Comparison of ENCODE assay signal across 9 mouse cellular contexts in the genomic region with DNA sequence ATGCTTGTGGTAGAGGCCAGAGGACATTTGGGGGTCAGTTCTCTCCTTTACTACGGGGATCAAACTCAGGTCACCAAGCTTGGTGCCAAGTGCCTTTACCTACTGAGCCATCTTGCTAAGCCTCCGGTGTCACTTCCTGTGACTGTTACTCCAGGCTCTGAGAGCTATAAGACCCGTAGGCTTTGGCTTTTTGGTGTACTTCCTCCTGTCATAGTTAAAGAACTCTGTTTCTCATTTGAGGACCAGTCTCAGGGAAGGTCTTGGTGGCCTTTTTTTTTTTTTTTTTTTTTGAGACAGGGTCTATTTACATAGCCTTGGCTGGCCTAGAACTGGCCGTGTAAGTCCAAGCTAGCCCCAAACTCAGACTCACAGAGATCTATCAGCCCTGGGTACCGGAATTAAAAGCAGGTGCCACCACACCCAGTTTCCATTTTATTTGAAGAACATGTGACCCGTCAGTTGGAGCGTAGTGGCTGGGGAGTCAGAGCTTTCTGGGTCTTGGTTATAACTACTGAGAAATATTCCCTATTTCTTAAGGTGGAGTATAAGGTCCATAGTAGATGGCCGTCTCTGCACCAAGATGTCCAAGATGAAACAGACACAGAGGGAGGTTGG. TPM values are rescaled to one million over a fixed set of nuclear protein-coding genes. Genes with fewer than 3 reads are reported as not detected.
A peak's percentile ranks its signal among the peaks of the same experiment; 100 is the strongest.
DNase-seq lines count a peak whose midpoint lies in the region; ATAC-seq and TF ChIP-seq lines count a peak whose summit lies in the region.
"Had no signal": no experiment of that assay in that cellular context is flagged by ENCODE, and none has a peak within 500 bp of the region (broad histone marks: within the 10 kb centered on the region; RNA-seq: fewer than 3 reads in every experiment).

No protein-coding gene starts in this region.

- intact Hi-C loops in heart, adult 2 months (cut with DNase I): loop anchor here (5.0 kb wide), 1 partner anchor 36 kb away; no protein-coding TSS in a partner anchor

- H3K79me2 ChIP-seq in heart, adult 2 months (replicated peaks; ENCODE audit: control insufficient read depth, insufficient read depth, low read length): no peaks in the 10 kb centered on the region

- DNase-seq in heart, adult 2 months: no peak
- peak; percentile 47 for DNase-seq in thymus, postnatal 14 days
- DNase-seq in thymus, postnatal 4 days: no peak
- no peak for DNase-seq in stomach, postnatal 0 days (ENCODE audit: low spot score)
- no peak for DNase-seq in adipocyte (ENCODE audit: low spot score)
- DNase-seq in right cerebral cortex, postnatal 4 days: no peak
- DNase-seq: thymus, postnatal 25 days had no signal

- peak overlapping the region; percentile 98 for H3K27ac ChIP-seq in heart, embryonic 13.5 days (replicated peaks)
- H3K27ac ChIP-seq in heart, adult 2 months: no peak overlapping the region; the same call in 1 of the 2 replicates
- H3K27ac ChIP-seq in limb, embryonic 13.5 days: peak overlapping the region; percentile 83; the same call in 1 of the 2 replicates
- H3K27ac ChIP-seq in stomach, postnatal 0 days (replicated peaks): peak overlapping the region; percentile 92; the same call in 1 of the 2 replicates

- no peak overlapping the region for H3K4me3 ChIP-seq in heart, embryonic 13.5 days
- no peak overlapping the region for H3K4me3 ChIP-seq in heart, adult 2 months
- no peak overlapping the region for H3K4me3 ChIP-seq in limb, embryonic 13.5 days
- H3K4me3 ChIP-seq in stomach, postnatal 0 days (ENCODE audit: low read depth, low read length): no peak overlapping the region

- 80% methylated on average over 8 of the region's 8 CpGs for WGBS in heart, embryonic 13.5 days
- WGBS in heart, adult 2 months: 80% methylated on average over 8 of the region's 8 CpGs
- 75% methylated on average over 8 of the region's 8 CpGs for whole genome bisulfite sequencing in limb, embryonic 13.5 days
- WGBS in stomach, postnatal 0 days: 79% methylated on average over 8 of the region's 8 CpGs

- TF ChIP-seq CTCF in heart, adult 2 months (IDR thresholded peaks at IDR 0.05): no peak
- no peak for TF ChIP-seq CTCF in stomach, postnatal 0 days (IDR thresholded peaks at IDR 0.05; ENCODE audit: low read depth)

- no peak for ATAC-seq in heart, embryonic 13.5 days (ENCODE audit: extremely low read depth, insufficient number of reproducible peaks, low FRiP score, low TSS enrichment)
- no peak for ATAC-seq in limb, embryonic 13.5 days (ENCODE audit: low FRiP score, low read depth)
- ATAC-seq in stomach, postnatal 0 days (ENCODE audit: low FRiP score, low TSS enrichment): no peak

- no peak for TF ChIP-seq POLR2A in heart, adult 2 months (IDR thresholded peaks at IDR 0.05; ENCODE audit: insufficient read depth, low read depth, low read length)

- no peaks in the 10 kb centered on the region for H3K36me3 ChIP-seq in heart, embryonic 13.5 days
- H3K36me3 ChIP-seq in heart, adult 2 months (ENCODE audit: control insufficient read depth, insufficient read depth, low read length): no peaks in the 10 kb centered on the region
- H3K36me3 ChIP-seq in limb, embryonic 13.5 days: no peaks in the 10 kb centered on the region
- no peaks in the 10 kb centered on the region for H3K36me3 ChIP-seq in stomach, postnatal 0 days (ENCODE audit: control insufficient read depth, insufficient read depth, low read length)

- H3K9me3 ChIP-seq in heart, embryonic 13.5 days: no peaks in the 10 kb centered on the region
- H3K9me3 ChIP-seq in limb, embryonic 13.5 days: no peaks in the 10 kb centered on the region
- H3K9me3 ChIP-seq in stomach, postnatal 0 days (ENCODE audit: control insufficient read depth, low read length): no peaks in the 10 kb centered on the region

- no peak for TF ChIP-seq EP300 in heart, adult 2 months (IDR thresholded peaks at IDR 0.05; ENCODE audit: insufficient read depth, low read depth, low read length)
- TF ChIP-seq EP300 in stomach, postnatal 0 days (optimal IDR thresholded peaks at IDR 0.05): no peak

- peak overlapping the region; percentile 83; the same call in 1 of the 2 replicates for H3K9ac ChIP-seq in heart, embryonic 13.5 days
- H3K9ac ChIP-seq in heart, adult 2 months (ENCODE audit: low read depth, low read length): no peak overlapping the region
- 0 out of 2 replicates have a peak overlapping the region, but pooled peaks have one; percentile 63 for H3K9ac ChIP-seq in limb, embryonic 13.5 days
- H3K9ac ChIP-seq in stomach, postnatal 0 days (ENCODE audit: low read length): no peak overlapping the region

- no peaks in the 10 kb centered on the region for H3K27me3 ChIP-seq in heart, embryonic 13.5 days (replicated peaks)
- no peaks in the 10 kb centered on the region for H3K27me3 ChIP-seq in heart, adult 2 months (ENCODE audit: control insufficient read depth, insufficient read depth, low read length)
- H3K27me3 ChIP-seq in limb, embryonic 13.5 days: no peaks in the 10 kb centered on the region
- H3K27me3 ChIP-seq in stomach, postnatal 0 days (ENCODE audit: control insufficient read depth, insufficient read depth, low read length): no peaks in the 10 kb centered on the region

- H3K4me2 ChIP-seq in heart, embryonic 13.5 days: no peak overlapping the region
- no peak overlapping the region for H3K4me2 ChIP-seq in limb, embryonic 13.5 days (replicated peaks)
- H3K4me2 ChIP-seq in stomach, postnatal 0 days (replicated peaks; ENCODE audit: low read depth): no peak overlapping the region

- H3K4me1 ChIP-seq in heart, embryonic 13.5 days: peaks cover 43% of the 10 kb centered on the region
- H3K4me1 ChIP-seq in heart, adult 2 months (ENCODE audit: control insufficient read depth, insufficient read depth, low read length): peaks cover 13% of the 10 kb centered on the region
- peaks cover 30% of the 10 kb centered on the region for H3K4me1 ChIP-seq in limb, embryonic 13.5 days
- H3K4me1 ChIP-seq in stomach, postnatal 0 days (replicated peaks; ENCODE audit: control insufficient read depth, insufficient read depth): peaks cover 7% of the 10 kb centered on the region; the same call in 1 of the 2 replicates

RNA-seq across cellular contexts. Expression of a gene that starts 44.3 kb away (rescaled TPM):
- 0.09 TPM in 2 replicates for polyA plus RNA-seq in heart, embryonic 13.5 days (2015; fragmentation: Nextera tagmentation; extraction: Ambion mirVana)
- under 1 TPM in 1 of 2 experiments, not detected in 1; 0.31 TPM for total RNA-seq in heart, adult 2 months (2021)
- polyA plus RNA-seq in heart, adult 2 months (2012; rRNA removed): 0.09 and 0.21 TPM in 2 replicates
- 3.8 and 4.6 TPM in 2 replicates for polyA plus RNA-seq in limb, embryonic 13.5 days (2015; fragmentation: Nextera tagmentation; extraction: Ambion mirVana)
- 2,145 and 2,418 TPM in 2 replicates for polyA plus RNA-seq in stomach, postnatal 0 days (2015; fragmentation: Nextera tagmentation; extraction: Ambion mirVana)

RNA-seq across cellular contexts. Expression of a gene that starts 57.6 kb away (rescaled TPM):
- 218 and 286 TPM in 2 replicates for polyA plus RNA-seq in heart, embryonic 13.5 days (2015; fragmentation: Nextera tagmentation; extraction: Ambion mirVana)
- total RNA-seq in heart, adult 2 months (2021): 100 to 1,000 TPM; 155 to 164 TPM
- 72.9 and 85.8 TPM in 2 replicates for polyA plus RNA-seq in heart, adult 2 months (2012; rRNA removed)
- polyA plus RNA-seq in limb, embryonic 13.5 days (2015; fragmentation: Nextera tagmentation; extraction: Ambion mirVana): 454 and 479 TPM in 2 replicates
- polyA plus RNA-seq in stomach, postnatal 0 days (2015; fragmentation: Nextera tagmentation; extraction: Ambion mirVana): 331 and 337 TPM in 2 replicates

Comparison
In these comparisons a context has a peak if more than half of its experiments do, and no peak if none do; other contexts are left out.
1. H3K9ac ChIP-seq: peak in heart, embryonic 13.5 days (single experiment) and limb, embryonic 13.5 days (single experiment); none in heart, adult 2 months (single experiment) and stomach, postnatal 0 days (single experiment).
2. RNA of a gene that starts 44.3 kb away (polyA plus RNA-seq): 2,145 to 2,418 TPM in stomach, postnatal 0 days; 3.8 to 4.6 TPM in limb, embryonic 13.5 days, 0.09 to 0.21 TPM in heart, adult 2 months and 0.09 TPM in heart, embryonic 13.5 days; every median in the first group is over 100 times any median in the second.